Mouse (Mus musculus) thymus, postnatal 14 days (tissue): ENCODE data around the gene Sec22a.

Experiments
- DNase-seq: peaks from one replicate; pipeline ENCODE4 v3.0.0; 2021

The Sec22a gene

DNA sequence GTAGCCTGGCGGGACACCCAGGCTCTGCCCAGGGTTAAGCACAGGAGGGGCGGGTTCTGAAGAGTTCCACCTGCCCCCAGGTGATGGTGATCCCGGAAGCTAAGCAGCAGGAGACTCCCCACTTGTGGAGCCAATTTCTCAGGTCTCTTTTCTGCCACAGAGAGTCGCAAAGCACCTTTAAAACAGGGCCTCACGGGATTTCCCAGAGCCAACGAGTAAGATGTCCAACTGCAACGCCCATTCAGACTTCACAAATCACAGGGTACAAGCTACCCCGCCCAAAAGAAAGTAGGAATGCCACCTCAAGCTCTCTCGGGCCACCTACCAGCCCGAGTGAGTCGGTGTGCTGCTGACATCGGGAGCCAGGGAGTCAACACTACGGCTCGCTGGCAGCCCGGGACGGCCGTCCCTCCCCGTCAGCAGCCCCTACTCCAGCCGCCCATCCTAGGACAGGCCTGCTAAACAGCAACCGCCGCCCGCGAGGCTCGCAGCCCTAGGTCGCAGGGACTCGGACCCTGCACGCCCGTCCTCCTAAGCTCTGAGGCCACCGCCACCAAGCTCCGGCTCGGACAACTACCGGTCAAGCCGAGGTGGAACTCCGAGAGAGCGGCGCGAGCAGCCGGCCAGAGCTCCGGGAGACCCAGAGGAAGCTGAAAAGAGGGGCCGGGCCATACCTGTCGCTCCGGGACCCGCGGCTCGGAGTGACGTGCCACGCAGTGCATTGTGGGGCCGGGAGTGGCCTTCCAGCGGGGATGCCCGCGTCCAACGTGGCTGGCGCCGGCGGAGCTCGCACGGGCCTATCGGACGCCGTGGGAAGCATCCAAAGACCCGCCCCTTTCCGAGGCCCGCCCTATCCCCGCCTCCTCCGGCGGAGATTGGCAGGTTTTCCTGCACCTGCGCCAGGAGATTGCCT lies at the start of gene Sec22a:
Gene Sec22a, minus strand, starts transcription at position 769 of the 913 bp plus-strand sequence.
- DNase-seq, result peak; percentile 95

DNA sequence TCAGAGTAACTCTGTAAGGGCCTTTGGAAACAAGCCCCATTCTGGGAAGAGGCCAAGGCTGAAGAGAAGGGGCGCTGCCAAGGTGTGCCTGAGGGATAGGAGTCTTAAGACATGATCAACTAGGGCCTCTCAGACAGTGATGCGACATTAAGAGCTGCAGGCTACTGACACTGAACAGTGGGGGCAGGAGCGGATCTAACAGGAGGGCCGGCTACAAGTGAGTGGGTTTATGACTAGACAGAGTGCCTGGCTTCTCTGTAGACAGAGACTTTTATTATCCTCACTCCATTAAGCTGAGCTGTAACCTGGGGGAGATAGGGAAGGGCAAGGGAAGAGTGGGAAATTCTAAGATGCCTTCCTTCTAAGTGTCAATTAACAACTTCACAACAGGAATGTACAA lies 43.0 kb upstream of the Sec22a start:
- DNase-seq, result no peak

DNA sequence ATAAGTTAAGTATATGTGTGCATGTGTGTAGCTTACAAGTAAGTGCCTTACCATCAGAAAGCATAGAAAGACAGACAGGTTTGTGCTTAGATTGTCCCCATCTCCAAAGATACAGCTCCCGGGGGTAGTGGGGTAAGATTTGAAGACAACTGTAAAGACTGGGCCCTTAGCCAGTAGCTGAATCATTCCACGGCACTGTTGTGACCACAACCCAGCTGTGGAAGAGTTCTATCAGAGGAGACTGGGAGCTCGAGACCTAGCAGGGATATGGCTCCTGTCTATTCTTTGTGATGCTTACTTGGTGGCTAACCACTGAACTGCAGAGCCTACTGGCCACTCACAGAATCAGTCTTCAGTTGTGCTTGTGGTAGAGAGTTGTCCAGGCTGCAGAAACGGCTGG lies 42.4 kb upstream of the Sec22a start:
- DNase-seq, result no peak

DNA sequence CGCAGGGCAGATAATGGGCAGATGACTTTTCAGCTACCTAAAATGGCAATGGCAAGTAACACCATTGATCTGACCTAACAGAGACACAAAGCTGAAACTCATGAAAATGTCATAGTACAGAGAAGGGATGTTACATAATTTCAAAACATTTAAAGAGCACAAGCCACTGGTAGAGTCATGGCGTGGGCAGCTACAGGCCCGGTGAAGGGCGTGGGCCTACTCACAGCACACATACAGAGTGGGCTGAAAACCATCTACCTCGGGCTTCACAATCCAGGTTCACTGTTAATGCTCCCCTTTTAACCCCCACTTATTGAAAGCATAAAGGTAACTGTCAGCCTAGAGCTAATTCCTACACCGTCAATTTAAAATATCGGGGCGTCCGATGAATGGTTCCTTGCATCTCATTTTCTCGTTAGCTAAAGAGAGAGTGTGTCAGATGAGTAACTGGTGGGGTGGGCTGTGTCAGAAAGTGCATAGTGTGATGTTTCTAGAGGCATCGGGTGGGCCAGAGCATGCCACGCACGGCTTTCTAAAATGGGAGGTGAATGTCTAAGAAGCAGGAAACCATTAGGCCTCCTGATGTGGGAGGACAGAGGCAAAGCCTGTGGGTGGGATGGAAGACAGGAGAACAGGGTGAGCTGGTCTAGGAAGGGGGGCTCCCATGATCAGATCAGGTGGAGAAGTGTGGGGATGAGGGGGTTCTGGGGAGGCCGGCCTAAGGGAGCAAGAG lies 41.8 kb upstream of the Sec22a start:
- DNase-seq, result no peak

DNA sequence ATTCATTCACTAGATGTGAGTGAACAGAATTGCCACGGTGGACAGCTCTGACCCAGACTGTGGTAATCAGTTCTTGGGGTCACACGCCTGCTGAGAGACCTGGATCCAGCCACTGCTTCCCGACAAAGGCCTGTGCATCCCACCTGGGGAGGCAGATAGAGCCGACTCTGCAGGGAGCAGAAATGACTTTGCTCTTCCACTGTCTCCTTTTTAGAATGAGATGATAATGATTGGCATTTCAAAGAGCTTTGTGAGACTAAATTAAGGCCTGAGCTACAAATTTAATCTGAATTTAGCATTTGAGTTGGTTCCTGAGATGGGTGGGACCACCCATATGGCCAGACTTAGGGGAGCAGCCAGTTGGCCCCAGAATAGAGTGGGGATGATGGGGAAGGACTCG lies 41.1 kb upstream of the Sec22a start:
- DNase-seq, result no peak

DNA sequence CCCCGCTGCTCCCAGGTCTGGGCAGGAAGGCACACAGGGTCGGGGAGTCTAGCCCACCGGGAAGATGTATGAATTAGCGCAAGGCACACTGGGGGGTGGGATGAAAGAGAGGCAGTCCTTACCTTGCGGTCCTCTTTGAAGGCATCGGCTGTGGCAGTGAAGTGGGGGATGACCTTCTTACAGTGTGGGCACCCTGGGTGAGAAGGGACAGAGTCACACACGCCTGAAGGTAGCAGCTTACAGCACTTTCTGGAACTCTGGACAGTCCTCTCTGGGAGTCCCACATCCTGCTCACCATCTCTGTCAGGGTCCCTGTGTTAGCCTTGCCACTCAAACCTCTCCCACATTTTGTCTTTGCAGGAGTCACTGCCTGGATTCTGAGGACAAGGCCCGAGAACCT lies 40.2 kb upstream of the Sec22a start:
- DNase-seq, result no peak

DNA sequence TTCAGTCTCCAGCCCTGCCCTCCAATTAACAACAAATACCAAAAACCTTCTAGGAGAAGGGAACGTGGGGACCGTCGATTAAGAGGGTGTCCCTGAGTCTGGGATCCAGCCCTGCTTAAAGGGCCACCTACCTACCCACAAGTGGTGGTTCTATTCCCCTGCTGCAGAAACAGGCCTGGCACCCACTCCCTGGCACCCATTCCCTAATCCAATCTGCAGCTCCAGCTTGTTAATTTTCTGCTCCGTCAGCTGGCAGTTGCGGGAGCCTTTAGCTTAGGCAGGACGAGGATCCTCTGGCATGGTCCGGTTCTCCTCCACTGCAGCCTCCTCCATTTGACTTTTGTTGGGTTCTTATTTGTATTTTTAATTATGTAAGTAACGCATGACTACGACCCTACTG lies 39.6 kb upstream of the Sec22a start:
- no peak for DNase-seq

DNA sequence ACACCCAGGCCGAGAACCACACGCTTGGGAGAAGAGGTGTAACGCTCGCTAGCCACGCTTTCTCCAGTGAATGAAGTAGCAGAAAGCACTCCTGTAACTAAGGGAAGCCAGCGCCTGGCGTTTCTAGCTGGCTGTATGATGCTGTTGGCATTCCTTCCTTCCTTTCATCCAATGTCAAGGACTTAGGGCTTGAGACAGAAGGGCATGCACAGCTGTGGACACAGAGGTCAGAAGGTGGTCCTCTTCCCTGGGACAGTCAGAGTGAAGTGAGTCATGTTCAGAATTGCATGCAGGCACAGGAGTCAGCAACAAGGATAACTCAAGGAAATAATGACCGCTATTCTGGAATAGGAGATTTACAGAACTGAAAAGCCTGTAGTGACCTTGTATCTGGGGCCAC lies 29.1 kb upstream of the Sec22a start:
- DNase-seq, result no peak

DNA sequence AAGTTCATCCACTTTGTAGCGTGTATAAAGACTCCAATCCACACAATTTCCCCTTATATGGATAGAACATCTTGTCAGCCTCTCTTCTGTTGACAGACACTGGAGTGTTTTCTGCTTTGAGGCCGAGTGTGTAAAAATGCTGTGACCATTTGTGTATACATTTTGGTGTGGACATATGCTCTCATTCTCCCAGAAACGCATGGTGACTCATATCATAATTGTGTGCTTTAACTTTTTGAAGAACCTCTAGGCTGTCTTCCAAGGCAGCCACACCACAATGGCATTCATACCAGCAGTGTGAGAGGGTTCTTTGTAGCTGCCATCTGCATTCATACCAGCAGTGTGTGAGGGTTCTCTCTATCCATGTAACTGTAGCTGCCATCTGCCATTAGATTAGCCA lies 21.9 kb upstream of the Sec22a start:
- no peak for DNase-seq

DNA sequence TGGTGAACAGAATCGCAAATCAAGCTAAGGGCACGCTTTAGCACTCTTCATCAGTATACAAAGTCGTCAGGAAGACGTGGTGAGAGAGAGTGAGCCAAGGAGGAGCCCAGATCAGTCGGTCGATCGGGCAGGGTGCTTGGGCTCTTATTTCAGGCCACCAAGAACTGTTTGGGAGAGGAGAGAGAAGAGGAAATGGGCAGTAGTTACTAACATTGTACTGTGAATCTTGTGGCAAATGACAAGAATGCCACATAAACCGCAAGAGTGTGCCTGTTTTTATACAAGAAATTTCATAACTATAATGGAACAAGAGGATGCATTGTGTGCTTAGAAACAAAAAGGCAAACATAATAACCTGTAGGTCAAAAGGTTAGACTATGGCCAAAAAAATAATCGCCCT lies 16.3 kb upstream of the Sec22a start:
- DNase-seq, result no peak

DNA sequence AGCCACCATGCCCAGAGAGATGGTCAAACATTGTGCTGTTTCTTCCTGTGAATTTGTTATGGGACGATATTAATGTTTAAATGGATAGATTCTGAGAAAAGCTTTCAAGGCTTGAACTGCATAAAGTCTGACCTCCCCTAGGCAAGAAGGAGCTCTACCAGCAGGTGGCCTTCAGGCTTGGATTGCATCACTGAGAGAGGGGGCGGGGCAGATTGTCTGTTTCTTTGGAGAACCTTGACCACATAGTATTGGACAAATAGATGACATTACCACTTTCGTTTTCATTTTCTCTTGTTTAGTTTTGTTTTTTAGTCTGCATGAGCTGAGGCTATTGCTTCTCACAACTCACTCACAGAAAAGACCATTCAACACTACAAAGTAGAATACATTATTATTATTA lies 15.6 kb upstream of the Sec22a start:
- no peak for DNase-seq

DNA sequence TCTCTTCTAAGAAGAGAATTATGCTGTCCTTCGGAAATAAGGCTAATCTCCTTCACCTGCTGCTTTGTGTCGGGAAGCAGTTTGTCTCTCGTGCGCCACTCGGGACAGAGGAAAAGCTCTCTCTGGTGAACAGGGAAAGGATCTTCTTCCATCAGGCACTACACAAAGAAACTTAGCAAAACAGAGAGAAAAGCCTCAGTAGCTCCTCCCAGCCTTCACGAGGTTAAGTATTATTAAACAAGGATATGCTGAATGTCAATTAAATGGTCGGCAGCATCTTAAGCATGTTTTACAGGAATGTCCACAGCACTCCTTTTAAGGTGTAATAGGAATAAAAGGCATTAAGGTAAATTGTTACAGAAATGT lies 328 bp upstream of the Sec22a start:
- no peak for DNase-seq

DNA sequence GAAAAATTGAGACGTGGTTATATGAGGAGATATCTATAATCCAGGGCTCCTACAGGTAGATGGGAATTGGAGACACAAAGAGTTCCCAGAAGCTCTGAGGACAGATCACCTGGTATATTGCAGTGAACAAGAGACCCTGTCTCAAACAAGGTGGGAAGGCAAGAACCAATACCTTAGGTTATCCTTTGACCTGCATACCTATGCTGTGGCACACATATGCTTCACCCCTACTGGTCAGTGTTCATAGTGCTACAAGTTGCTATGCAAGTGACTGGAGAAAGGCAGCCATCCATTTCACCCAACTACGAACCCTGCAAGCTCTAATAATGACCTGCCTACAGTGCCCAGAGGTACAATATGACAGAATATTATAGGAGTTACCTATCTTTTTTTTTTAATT lies 1.5 kb downstream of the Sec22a start:
- DNase-seq, result no peak

DNA sequence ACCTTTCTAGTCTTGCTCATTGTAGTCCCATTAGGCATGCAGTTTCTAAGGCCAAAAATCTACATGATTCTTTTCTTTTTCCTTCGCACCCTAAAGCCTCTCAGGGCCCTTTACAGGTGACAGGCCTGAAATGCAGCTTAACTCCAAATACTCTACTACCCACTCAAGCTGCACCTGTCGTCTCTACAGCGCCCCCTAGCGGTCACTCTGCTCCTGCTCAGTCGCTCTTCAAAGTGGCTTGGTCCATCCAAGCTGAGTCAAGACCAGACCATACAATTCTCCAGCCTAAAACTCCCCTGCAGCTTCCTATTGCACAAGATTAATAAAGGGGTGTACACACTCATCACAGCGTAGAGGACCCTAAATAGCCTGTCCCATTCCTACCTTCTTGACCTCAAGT lies 3.1 kb downstream of the Sec22a start:
- DNase-seq, result peak; percentile 72

DNA sequence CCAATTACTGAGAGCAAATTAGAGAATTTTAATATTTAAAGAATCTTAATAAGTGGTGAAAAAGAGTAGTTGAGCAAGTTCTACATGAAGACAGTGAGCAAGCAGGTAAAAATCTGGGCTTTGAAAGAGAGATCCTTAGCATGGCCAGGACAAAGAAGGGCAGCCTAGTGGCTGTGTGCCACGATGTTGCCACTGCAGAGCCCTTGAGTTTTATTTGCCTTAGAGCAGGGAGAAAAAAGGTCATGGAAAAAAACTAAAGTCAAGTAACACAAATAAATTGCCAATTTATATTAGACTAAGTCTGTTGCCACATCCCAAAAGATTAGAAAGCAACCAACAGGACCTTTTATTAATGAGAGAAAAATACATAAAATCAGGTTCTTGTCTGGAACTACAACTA lies 6.3 kb downstream of the Sec22a start:
- no peak for DNase-seq

DNA sequence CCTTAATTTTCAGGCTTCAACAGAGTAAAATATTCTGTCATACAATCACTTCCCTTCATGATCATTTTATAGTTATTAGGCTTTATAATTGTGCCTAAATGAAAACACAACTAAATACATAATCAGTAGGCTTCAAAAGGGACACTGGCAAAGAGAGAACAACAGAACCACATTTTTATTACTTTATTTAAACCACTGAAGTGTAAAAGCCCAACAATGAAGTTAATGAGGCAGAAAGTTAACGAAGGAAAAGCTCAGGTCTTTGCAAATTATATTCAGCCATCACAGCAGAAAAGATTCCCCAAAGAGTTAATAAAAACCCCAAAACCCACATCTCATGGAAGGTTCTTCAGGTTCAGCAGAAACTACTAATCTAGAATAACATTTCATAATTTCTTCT lies 33.3 kb downstream of the Sec22a start:
- DNase-seq, result no peak

DNA sequence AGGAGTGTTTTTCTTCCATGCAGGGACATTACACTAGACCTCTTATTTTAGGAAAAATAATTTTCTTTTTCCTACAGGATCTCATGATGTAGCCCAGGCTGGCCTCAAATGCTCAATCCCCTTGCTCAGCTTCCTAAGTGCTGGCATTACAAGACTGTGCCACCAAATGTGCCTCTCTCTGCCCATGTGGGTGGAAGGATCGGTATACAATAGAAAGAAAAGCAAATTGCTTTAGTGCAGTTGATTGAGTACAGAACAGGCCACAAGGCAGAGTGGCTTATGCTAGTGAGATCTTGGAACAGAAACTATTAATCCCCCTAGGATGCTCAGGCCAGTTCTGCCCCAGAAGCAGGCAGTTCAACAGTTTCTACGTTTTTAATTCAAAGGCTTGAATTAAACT lies 43.9 kb downstream of the Sec22a start:
- DNase-seq, result no peak

DNA sequence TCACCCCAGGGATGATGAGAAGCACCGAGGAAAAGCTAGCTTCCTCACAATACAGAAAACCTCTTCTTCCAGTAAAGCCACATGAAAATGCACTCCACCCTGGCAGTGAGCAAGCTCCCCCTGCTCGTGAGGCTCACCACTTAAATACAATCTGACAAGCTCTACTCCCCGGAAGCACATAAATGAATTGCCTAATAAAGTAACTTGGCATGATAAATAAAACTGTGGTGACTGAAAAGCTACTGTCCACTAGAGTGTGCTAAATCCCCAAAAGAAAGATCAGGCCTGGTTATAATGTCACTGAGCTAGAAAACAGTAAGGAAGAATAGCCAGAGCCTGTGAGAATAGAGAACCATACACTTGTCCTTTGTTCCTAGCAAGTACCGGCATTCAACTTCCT lies 44.4 kb downstream of the Sec22a start:
- no peak for DNase-seq

DNA sequence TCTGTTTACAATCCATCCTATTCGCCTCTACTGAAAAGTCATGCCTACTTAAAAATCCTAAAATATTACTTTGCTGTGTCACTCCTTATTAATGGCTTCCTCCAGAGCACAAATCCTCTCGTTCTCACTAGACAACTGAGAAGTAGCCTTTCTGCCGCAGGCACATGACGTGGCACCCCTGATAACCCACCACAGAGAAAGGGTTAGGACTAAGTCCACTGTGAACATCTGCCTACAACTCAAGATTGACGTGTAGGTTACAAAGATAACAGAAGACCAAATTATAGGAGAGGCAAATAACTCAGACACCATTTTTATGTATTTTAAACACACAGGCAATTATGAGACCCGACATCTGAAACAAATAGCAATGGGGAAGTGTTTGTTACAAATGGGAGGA lies 45.3 kb downstream of the Sec22a start:
- DNase-seq, result no peak

DNA sequence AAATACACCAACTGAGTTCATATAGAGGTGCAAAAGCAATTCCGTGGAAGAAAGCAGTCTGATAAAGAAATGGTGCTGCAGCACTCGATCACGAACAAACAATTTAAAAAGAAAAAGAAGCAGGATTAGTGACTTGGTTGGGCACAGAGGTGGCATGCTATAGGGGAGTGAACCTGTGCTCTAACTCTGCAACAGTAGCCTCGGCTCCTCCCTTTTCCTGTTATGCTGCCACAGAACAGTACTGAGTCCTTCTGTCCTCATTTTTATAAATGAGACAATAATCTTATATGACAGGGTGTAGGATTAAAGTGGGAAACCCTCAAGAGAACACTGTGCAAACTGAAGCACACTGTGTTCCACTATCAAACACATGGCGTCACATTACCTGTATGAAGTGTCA lies 46.3 kb downstream of the Sec22a start:
- DNase-seq, result no peak

DNA sequence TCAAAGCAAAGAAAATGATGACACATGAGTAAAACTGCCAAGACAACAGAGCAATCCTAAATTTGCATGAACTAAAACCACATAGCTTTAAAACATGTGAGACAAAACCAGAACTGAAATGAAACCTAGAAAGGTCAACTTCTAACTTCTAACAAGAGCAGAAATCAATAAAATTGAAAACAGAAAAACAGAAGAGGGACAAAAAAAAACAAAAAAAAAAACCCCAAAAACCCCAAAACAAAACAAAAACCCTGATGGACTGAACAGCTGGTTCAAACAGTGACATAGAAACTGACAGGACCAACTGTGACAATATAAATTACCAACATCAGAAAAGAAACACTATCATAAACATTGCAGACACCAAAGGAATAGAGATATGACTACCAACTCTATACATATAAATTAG lies 46.9 kb downstream of the Sec22a start:
- no peak for DNase-seq

DNA sequence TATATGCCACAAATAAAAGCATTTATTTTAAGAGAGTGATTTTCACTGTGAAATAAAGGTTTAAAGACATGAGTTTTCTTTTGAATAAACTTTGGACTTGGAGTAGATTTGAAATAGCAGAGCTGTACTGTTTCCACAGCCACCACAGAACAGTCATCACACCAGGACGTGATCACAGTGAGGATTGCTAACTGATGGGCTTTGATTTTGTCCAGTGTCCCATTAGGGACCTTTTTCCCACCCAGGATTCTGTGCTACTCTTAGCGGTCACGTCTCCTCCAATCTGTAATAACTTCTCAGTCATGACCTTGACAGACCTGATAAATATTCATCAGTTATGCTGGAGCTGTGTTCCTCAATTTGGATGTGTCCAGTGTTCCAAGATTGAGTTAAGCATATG lies 48.2 kb downstream of the Sec22a start:
- DNase-seq, result no peak

DNA sequence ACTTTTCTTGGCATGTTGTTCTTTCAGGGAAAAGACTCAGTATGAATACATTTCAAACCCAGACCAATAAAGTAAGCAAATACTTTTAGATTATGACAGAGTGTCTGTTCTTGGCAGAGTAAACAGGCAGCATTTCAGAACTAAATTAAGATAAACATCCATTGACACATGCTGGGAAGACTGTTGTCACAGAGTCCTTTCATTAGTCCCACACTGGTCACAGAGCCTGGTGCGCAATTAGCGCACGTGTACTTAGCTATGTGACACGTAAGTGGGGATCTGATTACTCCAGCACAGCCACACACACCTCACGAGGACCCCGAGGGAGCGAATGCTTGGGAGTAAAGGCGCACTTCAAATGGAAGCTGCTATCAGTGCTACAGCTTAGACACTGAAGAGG lies 52.1 kb downstream of the Sec22a start:
- DNase-seq, result no peak

DNA sequence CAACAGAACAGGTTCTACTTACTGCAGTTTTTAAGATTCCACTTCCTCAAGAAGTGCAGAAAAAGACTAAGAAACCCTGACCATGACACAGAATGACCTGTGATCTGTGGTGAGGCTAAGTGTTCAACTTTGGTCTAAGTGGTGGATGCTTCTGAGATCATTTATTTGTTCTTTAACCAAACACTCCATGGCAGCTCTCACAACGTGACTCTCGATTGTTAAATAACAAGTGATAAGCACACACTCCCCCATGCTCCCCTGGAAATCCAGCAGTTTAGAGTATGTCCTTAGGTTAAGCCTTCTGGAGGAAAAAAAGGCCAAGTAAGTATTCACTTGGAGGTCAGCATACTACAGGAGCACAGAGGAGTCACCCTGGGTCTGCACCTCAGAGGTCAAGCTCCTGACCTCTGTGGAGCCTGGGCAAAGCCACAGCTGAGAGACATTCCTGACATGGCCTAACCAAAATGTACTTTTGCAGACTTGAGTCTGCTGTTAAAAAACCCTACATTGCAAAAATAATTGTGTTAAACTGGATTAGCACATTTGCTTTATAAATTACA lies 53.1 kb downstream of the Sec22a start:
- DNase-seq, result no peak
